Mouse (Mus musculus): ENCODE data around the gene Cacnb1. TPM values are rescaled to one million over a fixed set of nuclear protein-coding genes. Genes with fewer than 3 reads are reported as not detected.
A peak's percentile ranks its signal among the peaks of the same experiment; 100 is the strongest.

The Cacnb1 gene
- total RNA-seq, 1 experiment from 2014 or later = 4.8 TPM

DNA sequence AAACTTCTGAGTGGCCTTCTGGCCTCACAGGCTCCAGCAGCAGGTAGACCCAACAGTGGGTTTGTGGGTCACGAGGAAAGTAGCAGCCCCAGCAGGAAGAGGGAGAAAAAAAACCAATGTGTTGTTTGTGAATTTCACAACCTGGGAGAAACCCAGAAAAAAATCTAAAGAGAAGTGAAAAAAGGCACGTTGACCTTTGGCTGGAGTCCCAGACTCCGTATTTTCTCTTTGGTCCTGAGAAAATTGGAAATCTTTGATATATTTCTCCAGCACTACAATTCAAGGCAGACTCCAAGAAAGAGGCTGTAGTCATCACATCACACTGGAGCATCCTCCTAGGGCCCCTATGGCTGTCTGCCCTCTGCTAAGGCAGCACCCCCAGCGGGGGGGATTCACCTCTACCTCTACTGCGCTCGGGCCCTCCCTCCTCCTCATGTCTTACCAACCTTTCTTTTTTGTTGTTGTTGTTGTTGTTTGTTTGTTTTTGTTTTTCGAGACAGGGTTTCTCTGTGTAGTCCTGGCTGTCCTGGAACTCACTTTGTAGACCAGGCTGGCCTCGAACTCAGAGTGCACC lies 25.4 kb downstream of the Cacnb1 start:
- ATAC-seq (ENCODE audit: extremely low read depth, insufficient number of reproducible peaks, low FRiP score, poor library complexity, severe bottlenecking) = no peak

DNA sequence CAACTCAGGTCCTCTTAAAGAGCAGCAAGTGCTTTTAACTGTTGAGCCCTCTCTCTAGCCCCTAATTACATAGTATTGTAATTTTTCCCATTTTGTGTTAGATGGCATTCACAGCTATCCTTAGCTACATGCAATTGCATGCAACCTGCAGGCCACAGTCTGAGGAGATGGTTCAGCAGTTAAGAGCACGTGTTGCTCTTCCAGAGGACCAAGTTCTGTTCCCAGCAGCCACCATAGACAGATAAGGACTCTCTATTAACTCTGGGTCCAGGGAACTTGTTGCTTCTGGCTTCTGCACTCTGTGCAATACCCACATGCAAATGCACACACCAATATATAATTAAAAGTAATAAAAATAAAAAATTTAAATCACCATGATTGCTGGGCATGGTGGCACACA lies 26.1 kb downstream of the Cacnb1 start:
- ATAC-seq (ENCODE audit: extremely low read depth, insufficient number of reproducible peaks, low FRiP score, poor library complexity, severe bottlenecking) = no peak

DNA sequence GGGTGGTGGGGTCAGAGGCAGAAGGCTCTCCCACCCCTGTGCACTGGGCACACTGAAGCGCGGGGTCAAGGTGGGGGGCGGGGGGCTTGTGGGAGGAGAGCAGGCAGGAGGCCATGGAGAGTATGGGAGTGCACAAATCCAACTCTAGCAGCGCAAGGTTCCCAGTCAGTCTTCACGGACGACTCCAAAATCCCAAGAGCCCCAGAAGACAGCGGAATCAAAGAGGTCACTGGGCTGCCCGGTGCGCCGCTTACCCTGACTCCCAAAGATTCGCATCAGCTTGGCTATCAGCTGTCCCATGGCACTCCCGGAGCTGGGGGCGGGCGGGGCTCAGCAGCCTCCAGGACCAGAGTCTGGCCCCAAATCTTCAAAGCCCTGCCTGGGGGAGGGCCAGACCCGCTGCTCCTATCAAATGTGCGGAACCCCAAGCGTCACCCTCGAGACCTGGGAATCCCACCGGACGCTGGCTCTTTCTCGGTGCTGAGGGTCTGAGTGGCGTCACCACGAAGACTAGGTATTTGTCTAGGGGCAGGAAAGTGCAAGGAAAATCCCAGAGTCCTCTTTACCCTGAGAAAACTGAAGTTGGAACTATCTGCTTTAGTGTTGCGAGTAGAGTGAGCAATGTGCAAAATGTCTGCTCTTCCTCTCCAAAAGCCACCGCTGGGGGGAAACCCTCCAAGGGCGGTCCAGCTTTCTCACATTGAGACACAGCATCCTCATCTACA lies 27.1 kb downstream of the Cacnb1 start, which contains the start of gene Arl5c:
Gene Arl5c (minus strand): TSS at position 618 of the 725 bp plus-strand sequence.
- peak; percentile 20; the same call in 1 of the 2 replicates for ATAC-seq (ENCODE audit: extremely low read depth, insufficient number of reproducible peaks, low FRiP score, poor library complexity, severe bottlenecking)

DNA sequence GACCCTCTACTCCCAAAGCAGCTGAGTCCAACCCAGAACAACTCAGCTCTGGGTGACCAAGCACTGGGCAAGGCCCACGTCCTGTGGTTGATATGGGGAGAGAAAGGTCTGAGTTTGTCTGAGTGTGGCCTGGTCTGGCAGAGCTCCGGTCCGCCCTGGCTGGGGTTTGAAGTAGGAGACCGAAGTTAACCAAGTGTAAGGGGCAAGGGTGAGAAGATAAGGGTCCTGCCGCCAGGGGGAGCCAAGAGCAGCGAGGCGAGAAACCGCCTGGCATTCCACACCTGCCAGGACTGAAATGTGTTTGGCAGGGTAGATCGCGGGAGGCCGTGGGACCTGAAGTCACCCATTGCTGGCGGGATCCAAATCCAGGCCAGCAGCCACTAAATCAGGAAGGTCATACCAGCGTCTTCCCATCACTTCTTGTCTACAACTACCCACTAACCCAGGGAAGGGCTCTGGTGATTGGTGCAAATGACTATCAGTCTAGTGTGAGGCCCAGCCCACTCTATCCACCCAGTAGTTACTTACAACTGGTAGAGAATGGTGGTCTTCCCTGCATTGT lies 28.2 kb downstream of the Cacnb1 start:
- ATAC-seq (ENCODE audit: extremely low read depth, insufficient number of reproducible peaks, low FRiP score, poor library complexity, severe bottlenecking) = peak; percentile 62

DNA sequence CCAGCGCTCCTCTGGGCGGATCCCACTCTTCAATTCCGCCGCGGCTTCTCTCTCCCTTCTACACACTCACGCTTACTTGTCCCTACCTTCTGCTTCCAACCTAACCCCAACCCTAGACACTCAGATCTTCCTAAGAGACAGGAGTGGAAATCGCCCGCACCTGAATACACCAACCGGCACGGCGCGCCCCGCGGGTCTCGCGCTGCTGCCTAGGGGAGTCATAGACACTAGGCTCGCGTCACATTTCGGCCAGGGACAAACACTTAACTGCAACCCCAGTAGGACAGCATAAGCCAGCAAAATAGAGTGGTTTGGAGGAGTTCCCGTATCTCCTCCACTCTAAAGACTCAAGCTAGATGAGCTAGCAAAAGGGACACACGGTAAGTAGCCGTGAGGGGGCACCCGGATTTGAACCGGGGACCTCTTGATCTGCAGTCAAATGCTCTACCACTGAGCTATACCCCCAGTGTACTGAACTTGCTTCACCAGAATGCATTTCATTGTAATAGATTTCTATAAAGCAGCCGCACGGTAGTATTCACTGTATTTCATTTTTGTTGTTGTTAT lies 34.2 kb downstream of the Cacnb1 start:
- peak; percentile 45 for ATAC-seq (ENCODE audit: extremely low read depth, insufficient number of reproducible peaks, low FRiP score, poor library complexity, severe bottlenecking)

DNA sequence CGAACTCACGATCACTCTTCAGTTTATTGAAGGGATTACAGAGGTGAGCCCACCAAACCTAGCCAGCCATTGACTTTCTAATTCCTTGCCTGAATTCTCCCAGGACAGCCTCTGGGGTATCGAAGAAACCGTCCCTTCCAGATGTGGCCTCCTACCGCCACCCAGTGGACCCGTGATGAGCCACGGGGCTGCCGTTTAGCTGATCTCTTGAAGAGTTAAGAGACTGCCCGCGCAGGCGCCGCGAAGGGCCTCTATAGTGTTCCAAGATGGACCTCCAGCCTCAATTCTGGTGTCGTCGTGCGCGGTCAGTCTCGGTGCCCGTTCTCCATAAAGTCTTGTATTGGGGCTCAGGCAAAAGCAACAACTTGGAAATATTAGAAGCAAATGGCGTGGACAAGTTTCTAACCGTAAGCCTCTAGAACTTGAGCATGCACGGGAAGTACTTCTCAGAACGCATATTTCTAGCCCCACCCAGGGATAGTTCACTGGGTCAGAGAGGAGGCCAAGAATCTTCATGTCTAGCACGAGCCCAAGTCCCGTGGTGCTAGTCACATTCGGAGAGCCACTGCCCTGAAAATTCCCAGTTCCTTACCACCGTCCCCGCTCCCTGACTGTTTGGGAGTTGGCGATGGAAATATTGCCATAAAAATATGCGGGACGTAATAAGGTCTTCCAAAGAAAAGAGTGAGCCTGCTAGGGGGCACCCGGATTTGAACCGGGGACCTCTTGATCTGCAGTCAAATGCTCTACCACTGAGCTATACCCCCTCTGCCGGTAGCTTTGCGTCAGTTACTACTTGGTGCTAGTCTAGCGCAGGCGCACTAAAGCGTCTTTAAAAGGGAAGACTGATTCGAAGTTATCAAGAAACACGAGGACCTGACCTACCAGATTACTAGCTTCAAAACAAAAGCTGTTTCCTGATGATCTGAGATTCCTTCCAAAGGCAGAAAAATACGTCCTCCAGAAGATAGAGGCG lies 35.0 kb downstream of the Cacnb1 start:
- ATAC-seq (ENCODE audit: extremely low read depth, insufficient number of reproducible peaks, low FRiP score, poor library complexity, severe bottlenecking) = peak; percentile 70

DNA sequence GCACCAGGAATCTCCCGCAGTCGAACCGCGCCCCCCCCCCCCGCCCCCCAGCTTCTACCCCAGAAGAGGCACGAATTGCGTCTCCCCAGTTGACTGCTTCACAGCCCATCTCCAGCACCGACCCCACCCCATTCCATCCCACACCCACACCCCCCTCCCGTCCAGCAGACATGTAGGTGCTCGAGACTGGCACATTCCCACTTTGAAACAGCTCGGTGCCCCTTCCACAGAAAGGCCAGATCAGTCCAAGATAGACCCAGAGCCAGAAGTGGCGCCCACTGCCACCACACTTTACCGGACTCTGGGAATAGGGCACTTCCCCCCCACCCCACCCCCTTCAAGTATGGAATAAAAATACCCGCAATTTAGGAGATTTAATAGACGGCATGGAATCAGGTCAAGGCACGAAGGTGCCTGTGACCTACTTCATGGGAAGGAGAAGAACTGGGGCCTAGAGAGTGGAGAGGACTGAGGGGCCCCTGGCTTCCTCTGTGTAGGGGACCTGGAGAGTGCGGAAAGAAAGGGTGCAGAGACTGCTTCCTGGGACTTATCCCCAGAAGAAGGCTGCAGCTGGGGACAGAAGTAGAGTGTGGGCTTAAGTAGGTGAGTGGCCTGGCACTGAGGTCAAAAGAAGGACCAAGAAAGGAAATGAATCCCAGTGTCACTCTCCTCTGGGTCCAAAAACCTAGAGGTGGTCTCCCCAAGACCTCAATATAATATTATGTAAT lies 35.9 kb downstream of the Cacnb1 start:
- no peak for ATAC-seq (ENCODE audit: extremely low read depth, insufficient number of reproducible peaks, low FRiP score, poor library complexity, severe bottlenecking)

DNA sequence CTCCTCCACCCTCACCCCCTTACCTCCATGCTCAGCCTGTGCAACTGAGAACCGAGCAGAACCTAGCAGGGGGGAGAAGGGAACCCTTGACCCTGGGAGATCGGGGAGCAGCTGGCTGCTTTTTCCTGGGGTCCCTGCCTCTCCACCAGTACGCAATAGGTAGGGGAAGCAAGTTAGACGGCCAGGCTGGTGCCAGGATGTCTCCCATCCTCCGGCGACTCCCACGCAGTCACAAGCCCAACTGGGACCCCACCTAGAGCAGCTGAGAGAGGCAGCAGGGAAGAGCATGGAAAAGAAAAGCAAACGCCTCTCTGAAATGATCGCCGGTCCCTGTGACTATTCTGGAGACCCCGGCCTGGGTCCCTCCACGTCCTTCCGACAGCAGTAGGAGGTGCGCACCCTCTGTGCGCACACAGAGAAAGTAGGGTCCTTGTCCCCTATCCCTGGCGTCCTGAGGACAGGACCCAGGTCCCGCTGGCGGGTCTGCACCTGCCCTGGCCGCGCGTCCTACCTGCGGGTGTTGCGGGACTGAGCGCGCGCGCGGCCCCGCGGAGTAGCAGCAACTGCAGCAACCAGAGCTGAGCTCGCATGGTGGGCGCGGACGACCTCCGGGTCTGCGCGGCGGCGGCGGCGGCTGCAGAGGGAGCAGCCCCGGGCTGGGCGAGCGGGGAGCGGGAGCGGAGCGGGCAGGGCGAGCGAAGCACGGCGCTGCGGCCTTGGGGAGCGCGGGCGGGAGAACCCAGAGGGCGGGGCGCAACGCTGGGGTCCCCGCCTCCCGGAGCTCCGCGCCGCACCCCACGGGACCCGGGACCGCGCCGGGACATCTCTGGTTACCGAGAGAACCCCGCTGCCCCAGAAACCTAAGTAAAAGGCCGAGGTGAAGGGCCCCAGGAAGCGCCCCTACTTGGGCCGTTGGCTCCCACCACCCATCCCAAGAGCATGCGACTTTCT lies 36.8 kb downstream of the Cacnb1 start, which contains the start of gene Plxdc1:
Gene Plxdc1 (minus strand): TSS at position 718 of the 951 bp plus-strand sequence.
- ATAC-seq (ENCODE audit: extremely low read depth, insufficient number of reproducible peaks, low FRiP score, poor library complexity, severe bottlenecking) = no peak

DNA sequence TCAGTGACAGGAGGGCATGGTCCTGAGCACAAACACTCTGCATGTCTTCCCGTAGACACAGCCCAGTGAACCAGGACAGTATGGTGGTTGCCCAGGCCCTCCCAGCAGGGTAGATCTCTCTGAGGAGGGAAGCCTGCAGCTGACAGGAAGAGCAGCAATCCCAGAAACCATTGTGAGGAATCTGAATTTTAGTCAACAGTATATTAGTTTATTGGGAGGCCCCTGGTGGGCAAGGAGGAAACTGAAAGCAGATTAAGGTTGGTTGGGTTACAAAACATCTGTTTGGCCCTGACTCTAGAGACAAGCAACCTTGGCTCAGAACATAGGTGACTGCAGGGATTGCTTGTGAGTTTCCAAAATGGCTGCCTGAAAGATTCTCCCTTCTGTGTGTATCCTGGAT lies 38.9 kb downstream of the Cacnb1 start:
- no peak for ATAC-seq (ENCODE audit: extremely low read depth, insufficient number of reproducible peaks, low FRiP score, poor library complexity, severe bottlenecking)

DNA sequence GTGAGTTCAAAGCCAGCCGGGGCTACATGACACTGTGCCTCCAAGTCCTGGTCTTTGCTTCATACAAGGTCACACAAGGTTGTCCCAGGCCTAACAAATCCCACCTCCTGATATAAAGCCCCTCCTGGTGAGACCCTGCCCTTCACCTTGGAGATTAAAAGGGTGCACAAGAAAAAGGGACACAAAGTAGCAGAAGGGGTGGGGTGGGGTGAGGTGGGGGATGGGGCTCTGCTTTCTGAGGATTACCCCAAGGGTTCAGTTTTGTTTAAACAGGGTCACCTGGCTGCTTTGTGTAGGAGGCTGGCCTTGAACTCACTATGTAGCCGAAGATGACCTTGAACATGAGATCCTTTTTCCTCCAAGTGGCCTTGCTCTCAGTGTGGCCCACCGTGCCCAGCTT lies 39.3 kb downstream of the Cacnb1 start:
- ATAC-seq (ENCODE audit: extremely low read depth, insufficient number of reproducible peaks, low FRiP score, poor library complexity, severe bottlenecking) = no peak

DNA sequence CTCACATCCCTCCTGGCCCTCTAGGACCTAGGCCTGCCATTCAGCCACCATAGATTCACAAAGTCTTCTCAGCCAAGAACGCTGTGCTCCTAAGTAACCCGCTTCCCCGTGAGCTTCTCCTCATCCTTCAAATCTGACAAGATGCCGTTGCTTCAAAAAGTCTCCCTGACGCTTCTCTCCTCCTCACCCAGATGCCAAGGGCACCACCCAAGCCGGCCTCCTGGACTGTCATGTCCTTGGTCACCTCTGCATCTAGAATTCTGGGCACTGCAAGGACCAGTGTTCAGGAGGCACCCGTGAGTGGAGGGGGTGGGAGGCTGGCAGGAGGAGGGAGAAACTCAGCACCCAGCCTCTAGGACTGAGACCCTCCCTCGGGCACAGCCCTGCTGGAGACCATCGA lies 40.1 kb downstream of the Cacnb1 start:
- ATAC-seq (ENCODE audit: extremely low read depth, insufficient number of reproducible peaks, low FRiP score, poor library complexity, severe bottlenecking) = no peak

DNA sequence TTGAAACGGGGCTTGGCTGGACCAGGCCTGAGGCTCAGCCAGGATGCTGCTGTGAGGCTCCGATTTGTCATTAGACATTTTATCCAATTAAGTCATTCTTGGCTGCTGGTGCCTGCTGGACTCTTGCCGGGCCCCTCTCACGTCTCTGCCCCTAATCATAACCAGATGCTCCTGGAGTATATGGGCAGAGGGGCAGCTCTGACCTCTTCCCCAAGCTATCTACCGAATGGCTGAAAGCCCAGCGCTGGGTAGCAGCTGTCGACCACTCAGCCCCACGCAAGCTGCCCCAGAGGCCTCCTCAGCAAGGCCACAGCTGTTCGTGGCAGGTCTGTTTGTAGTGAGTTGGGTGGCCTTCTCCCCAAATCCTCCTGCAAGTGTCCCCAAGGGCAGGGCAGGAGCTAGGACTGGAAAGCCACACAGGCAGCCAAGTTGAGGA lies 42.3 kb downstream of the Cacnb1 start:
- ATAC-seq (ENCODE audit: extremely low read depth, insufficient number of reproducible peaks, low FRiP score, poor library complexity, severe bottlenecking) = no peak

DNA sequence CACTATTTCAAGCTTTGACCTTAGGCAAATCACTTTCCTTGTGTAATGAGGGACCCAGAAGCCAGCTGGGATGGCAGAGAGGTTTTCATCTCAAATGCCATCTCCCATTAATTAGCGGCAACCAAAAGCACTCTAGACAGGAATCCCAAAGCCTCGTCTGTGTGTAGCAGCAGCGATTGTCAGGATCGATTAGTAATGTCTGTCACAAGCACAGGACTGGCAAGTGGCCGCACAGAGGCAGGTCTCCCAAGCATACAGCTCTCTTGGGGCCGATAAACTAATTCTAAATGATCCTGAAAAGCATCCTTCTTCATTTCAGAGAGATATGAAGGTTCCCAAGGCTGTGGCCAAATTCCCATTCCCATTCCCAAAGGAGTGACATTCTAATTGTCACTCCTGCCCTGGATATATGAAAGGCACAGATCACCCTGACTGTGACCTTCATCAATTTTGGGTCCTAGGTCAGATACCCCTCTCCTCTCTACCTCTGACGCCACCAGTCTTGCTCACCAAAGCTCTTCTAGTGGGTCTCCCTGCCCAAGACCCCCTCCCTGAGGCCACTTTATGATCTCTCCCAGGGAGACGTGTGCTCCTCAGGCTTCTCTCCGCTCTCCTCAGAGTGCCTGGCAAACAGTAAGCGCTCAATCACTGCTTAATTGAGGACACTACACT lies 42.9 kb downstream of the Cacnb1 start:
- ATAC-seq (ENCODE audit: extremely low read depth, insufficient number of reproducible peaks, low FRiP score, poor library complexity, severe bottlenecking) = no peak

DNA sequence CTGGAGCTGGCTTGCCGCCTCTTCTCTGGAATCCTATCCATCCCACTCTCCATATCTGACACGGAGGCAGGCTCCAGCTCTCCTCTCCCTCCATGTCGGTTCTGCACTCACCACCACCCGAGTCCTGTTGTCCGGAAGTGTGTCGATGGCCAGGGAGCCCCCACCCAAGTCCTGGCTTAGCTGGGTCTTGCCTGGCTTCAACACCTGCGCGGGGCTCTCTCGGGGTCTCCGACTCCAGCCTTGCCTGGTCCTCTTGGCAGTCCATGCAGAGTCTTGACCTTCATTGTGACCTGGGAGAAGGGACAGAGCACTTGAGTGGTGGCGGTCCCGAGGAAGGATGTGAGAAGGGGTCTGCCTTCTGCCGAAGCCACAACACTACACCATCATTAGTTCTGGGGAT lies 44.4 kb downstream of the Cacnb1 start:
- no peak for ATAC-seq (ENCODE audit: extremely low read depth, insufficient number of reproducible peaks, low FRiP score, poor library complexity, severe bottlenecking)

DNA sequence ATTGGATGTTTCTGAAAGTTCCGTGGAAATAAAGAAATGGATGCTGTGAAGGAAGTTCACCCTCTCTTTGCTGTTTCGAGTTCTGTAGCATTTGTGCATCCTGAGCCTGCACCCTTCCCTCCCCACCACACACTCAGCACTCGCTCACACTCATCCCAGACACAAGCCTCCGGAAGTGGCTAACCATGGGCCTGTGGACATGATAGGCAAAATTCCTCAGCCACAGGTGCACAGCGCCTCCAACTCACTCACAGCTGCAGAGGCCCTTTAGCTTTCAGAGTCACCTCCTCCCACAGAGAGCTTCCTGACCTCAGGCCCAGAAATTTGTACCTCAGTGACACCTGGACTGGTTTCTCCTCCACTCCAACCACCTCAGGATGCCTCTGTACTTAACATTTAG lies 45.0 kb downstream of the Cacnb1 start:
- no peak for ATAC-seq (ENCODE audit: extremely low read depth, insufficient number of reproducible peaks, low FRiP score, poor library complexity, severe bottlenecking)

DNA sequence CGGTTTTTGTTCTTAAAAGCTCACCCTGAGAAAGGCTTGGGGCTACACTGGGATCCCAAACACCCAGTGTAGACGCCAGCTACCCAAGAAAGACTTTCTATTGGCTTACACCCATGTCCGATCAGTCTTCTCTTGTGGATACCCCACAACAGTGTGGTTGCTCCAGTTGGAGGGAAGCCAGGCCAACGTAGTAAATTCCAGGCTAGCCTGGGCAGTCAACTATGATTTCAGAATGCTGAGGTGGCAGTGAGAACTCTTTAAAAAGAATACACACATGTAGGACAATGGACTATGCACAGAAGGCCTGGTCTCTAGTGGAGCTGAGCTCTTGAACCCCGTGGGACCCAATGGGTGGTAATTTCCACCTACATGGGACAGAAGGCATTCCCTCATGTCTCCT lies 48.1 kb downstream of the Cacnb1 start:
- ATAC-seq (ENCODE audit: extremely low read depth, insufficient number of reproducible peaks, low FRiP score, poor library complexity, severe bottlenecking) = no peak

DNA sequence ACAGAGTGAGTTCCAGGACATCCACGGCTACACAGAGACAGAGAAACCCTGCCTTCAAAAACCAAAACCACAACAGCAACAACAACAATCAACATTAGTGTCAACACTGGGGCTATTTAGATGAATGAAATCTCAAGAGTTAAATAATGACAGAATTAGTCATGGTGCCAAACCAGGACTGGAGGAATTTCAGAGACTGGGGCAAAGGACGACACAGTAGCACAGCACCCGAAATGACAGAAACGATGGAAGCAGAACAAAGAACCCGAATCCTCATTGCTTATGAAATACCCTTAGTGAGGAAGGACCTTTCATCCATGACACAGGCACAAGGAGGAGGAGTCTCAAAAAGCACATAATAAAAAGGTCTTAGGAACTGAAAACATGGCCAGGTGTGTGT lies 48.7 kb downstream of the Cacnb1 start:
- ATAC-seq (ENCODE audit: extremely low read depth, insufficient number of reproducible peaks, low FRiP score, poor library complexity, severe bottlenecking) = no peak
